Mouse (Mus musculus): Measurements from ENCODE around the gene Tapt1.
"Not testable (repeated sequence)": the region's sequence is repeated elsewhere in the genome, so short reads cannot be mapped to it uniquely, and the experiment has no call there.

Tapt1 gene

GRCm38 (mm10) chr5:44226521-44227461, at the start of gene Tapt1:
Tapt1 (minus strand) TSS chr5:44226626.
- peak; percentile 69 to 71 for DNase-seq

GRCm38 (mm10) chr5:44271564-44271963, 45.1 kb upstream of the Tapt1 start:
- DNase-seq: no peak

GRCm38 (mm10) chr5:44268524-44268923, 42.1 kb upstream of the Tapt1 start:
- DNase-seq: not testable (repeated sequence)

- DNase-seq: no peak
Measured at GRCm38 (mm10) chr5:44261691-44262090, 35.3 kb upstream of the Tapt1 start.

GRCm38 (mm10) chr5:44261172-44261571, 34.7 kb upstream of the Tapt1 start:
- DNase-seq: no peak

GRCm38 (mm10) chr5:44259678-44260077, 33.3 kb upstream of the Tapt1 start:
- DNase-seq: no peak

GRCm38 (mm10) chr5:44258163-44258562, 31.7 kb upstream of the Tapt1 start:
- peak in 1 of 2 experiments; percentile 13 for DNase-seq

- DNase-seq: no peak
Measured at GRCm38 (mm10) chr5:44257401-44257800, 31.0 kb upstream of the Tapt1 start.

GRCm38 (mm10) chr5:44256512-44256911, 30.1 kb upstream of the Tapt1 start:
- DNase-seq: no peak

GRCm38 (mm10) chr5:44255756-44256398, 29.5 kb upstream of the Tapt1 start:
- no peak for DNase-seq

- no peak for DNase-seq
Measured at GRCm38 (mm10) chr5:44253449-44253848, 27.0 kb upstream of the Tapt1 start.

- no peak for DNase-seq
Measured at GRCm38 (mm10) chr5:44252395-44252794, 26.0 kb upstream of the Tapt1 start.

GRCm38 (mm10) chr5:44250211-44250955, 24.0 kb upstream of the Tapt1 start:
- DNase-seq: no peak

GRCm38 (mm10) chr5:44249363-44249762, 22.9 kb upstream of the Tapt1 start:
- DNase-seq: no peak

- DNase-seq: no peak
Measured at GRCm38 (mm10) chr5:44246493-44247217, 20.2 kb upstream of the Tapt1 start.

GRCm38 (mm10) chr5:44244894-44245423, 18.5 kb upstream of the Tapt1 start:
- DNase-seq: no peak

GRCm38 (mm10) chr5:44242828-44243227, 16.4 kb upstream of the Tapt1 start:
- no peak for DNase-seq

GRCm38 (mm10) chr5:44241726-44242125, 15.3 kb upstream of the Tapt1 start:
- DNase-seq: no peak

- no peak for DNase-seq
Measured at GRCm38 (mm10) chr5:44239187-44240136, 13.0 kb upstream of the Tapt1 start.

GRCm38 (mm10) chr5:44238201-44238600, 11.8 kb upstream of the Tapt1 start:
- DNase-seq: no peak

GRCm38 (mm10) chr5:44234606-44235005, 8.2 kb upstream of the Tapt1 start:
- DNase-seq: no peak

Measured in thymus, adult 18-20 months (tissue).